Mouse (Mus musculus): ENCODE measurements at regions not wholly inside any gene's neighbourhood (a gene's known extent, or its start where the extent isn't known, plus 50 kb on each side); places are given as distances from the start of the nearest gene placed in this dataset.

GRCm38 (mm10) chr13:97410550-97411201 is 169.8 kb downstream of the Enc1 start:
- no peak for TF ChIP-seq CTCF (IDR thresholded peaks at IDR 0.05; ENCODE audit: insufficient read depth, low read length)
- no peak for TF ChIP-seq POLR2A (IDR thresholded peaks at IDR 0.05; ENCODE audit: borderline replicate concordance, extremely low read depth, low read depth, low read length)

Measured in lung, adult 2 months (tissue).